Mouse (Mus musculus) CH12.LX (cell line): ENCODE results near the gene Cmtm6. TPM values are rescaled to one million over a fixed set of nuclear protein-coding genes. Genes with fewer than 3 reads are reported as not detected.
A peak's percentile ranks its signal among the peaks of the same experiment; 100 is the strongest.

Source experiments
- DNase-seq: peaks from one replicate; pipeline ENCODE4 v3.0.0-alpha.2; 2013; ENCODE audit errors: extremely low read depth
- H3K27ac ChIP-seq: 2 replicates; pipeline ENCODE4 v1.5.1; 2012; ENCODE audit warnings: low read depth, mild to moderate bottlenecking, control low read depth, moderate library complexity; ENCODE audit not compliant: insufficient read depth
- H3K27me3 ChIP-seq: replicated peaks from 2 replicates; pipeline ENCODE3; 2012; ENCODE audit warnings: inconsistent platforms
- H3K36me3 ChIP-seq, 2 experiments: replicated peaks in 1 of 2; 2 replicates each; pipeline versions ENCODE3 to v1.6.1; 2012; ENCODE audit warnings: inconsistent platforms in 1 of 2, low read length in 1 of 2, mild to moderate bottlenecking in 1 of 2, mixed read lengths in 1 of 2, moderate library complexity in 1 of 2; ENCODE audit not compliant: control insufficient read depth in 1 of 2, insufficient read depth in 1 of 2
- H3K4me1 ChIP-seq, 2 experiments: 2 replicates each; pipeline ENCODE4 v1.6.1; 2012; ENCODE audit warnings: inconsistent platforms in 1 of 2, moderate library complexity in 1 of 2; ENCODE audit not compliant: insufficient read depth in 2 of 2, control insufficient read depth in 1 of 2
- H3K4me2 ChIP-seq: 2 replicates; pipeline ENCODE4 v1.6.1; 2012; ENCODE audit warnings: low read depth, mild to moderate bottlenecking, control low read depth; ENCODE audit not compliant: poor library complexity, insufficient read depth, severe bottlenecking
- H3K4me3 ChIP-seq, 3 experiments: fragments of 150-350 bp in 1 of 3; sonication (generic) in 1 of 3; replicated peaks in 1 of 3; 2 replicates each; pipeline versions ENCODE3 to v1.5.1; 2011 to 2012; ENCODE audit warnings: low read depth in 2 of 3, low read length in 2 of 3, mild to moderate bottlenecking in 2 of 3, moderate library complexity in 2 of 3, control low read depth in 1 of 3, improper control_type of control experiment in 1 of 3, inconsistent platforms in 1 of 3, mixed read lengths in 1 of 3; ENCODE audit not compliant: poor library complexity in 1 of 3
- H3K79me2 ChIP-seq: replicated peaks from 2 replicates; pipeline ENCODE4 v1.6.1; 2012; ENCODE audit warnings: mild to moderate bottlenecking, moderate library complexity; ENCODE audit not compliant: control insufficient read depth, poor library complexity, insufficient read depth, severe bottlenecking; ENCODE audit errors: extremely low read depth
- H3K9ac ChIP-seq: 2 replicates; pipeline ENCODE4 v1.6.1; 2012; ENCODE audit warnings: low read depth, mild to moderate bottlenecking, control low read depth, moderate library complexity; ENCODE audit not compliant: insufficient read depth
- H3K9me3 ChIP-seq: replicated peaks from 2 replicates; pipeline ENCODE3; 2012; ENCODE audit warnings: low read length, inconsistent platforms, mixed read lengths
- BHLHE40 ChIP-seq: IDR thresholded peaks from 2 replicates; pipeline ENCODE4 v1.6.1; 2011; ENCODE audit warnings: mild to moderate bottlenecking, low read depth, low read length, improper control_type of control experiment
- CHD1 ChIP-seq: IDR thresholded peaks from 2 replicates; pipeline ENCODE4 v1.6.1; 2012; ENCODE audit warnings: low read depth, low read length, improper control_type of control experiment, inconsistent platforms
- CHD2 ChIP-seq: IDR thresholded peaks from 2 replicates; pipeline ENCODE4 v1.6.1; 2011; ENCODE audit warnings: low read length, improper control_type of control experiment
- CTCF ChIP-seq, 2 experiments: IDR thresholded peaks in 1 of 2; conservative IDR thresholded peaks in 1 of 2; 2 replicates each; pipeline ENCODE4 v1.5.1; 2011 to 2012; ENCODE audit warnings: low read depth in 2 of 2, low read length in 2 of 2, improper control_type of control experiment in 1 of 2, inconsistent platforms in 1 of 2, mild to moderate bottlenecking in 1 of 2, moderate library complexity in 1 of 2
- ELF1 ChIP-seq: IDR thresholded peaks from 2 replicates; pipeline ENCODE4 v1.6.1; 2014; ENCODE audit warnings: low read depth, mild to moderate bottlenecking, inconsistent platforms, low read length, improper control_type of control experiment
- EP300 ChIP-seq: IDR thresholded peaks from 2 replicates; pipeline ENCODE4 v1.6.1; 2011; ENCODE audit warnings: low read length, improper control_type of control experiment
- ETS1 ChIP-seq: conservative IDR thresholded peaks from 2 replicates; pipeline ENCODE4 v1.6.1; 2012; ENCODE audit warnings: low read depth, mild to moderate bottlenecking, inconsistent platforms, low read length, improper control_type of control experiment, moderate library complexity
- IRF4 ChIP-seq: IDR thresholded peaks from 2 replicates; pipeline ENCODE4 v1.6.1; 2014; ENCODE audit warnings: low read depth, mild to moderate bottlenecking, inconsistent platforms, low read length, improper control_type of control experiment
- KAT2A ChIP-seq: IDR thresholded peaks from 2 replicates; pipeline ENCODE4 v1.6.1; 2012; ENCODE audit warnings: low read length, improper control_type of control experiment, inconsistent platforms; ENCODE audit not compliant: insufficient replicate concordance
- MAX ChIP-seq: IDR thresholded peaks from 2 replicates; pipeline ENCODE4 v1.6.1; 2011; ENCODE audit warnings: low read length, improper control_type of control experiment
- MEF2A ChIP-seq: IDR thresholded peaks from 2 replicates; pipeline ENCODE4 v1.6.1; 2014; ENCODE audit warnings: low read depth, mild to moderate bottlenecking, inconsistent platforms, low read length, improper control_type of control experiment, borderline replicate concordance
- MXI1 ChIP-seq: IDR thresholded peaks from 2 replicates; pipeline ENCODE4 v1.6.1; 2011; ENCODE audit warnings: mild to moderate bottlenecking, low read depth, low read length, improper control_type of control experiment
- MYC ChIP-seq: IDR thresholded peaks from 2 replicates; pipeline ENCODE4 v1.6.1; 2011; ENCODE audit warnings: low read depth, mild to moderate bottlenecking, improper control_type of control experiment, low read length
- NELFE ChIP-seq: IDR thresholded peaks from 2 replicates; pipeline ENCODE4 v1.6.1; 2011; ENCODE audit warnings: low read depth, low read length, improper control_type of control experiment
- NRF1 ChIP-seq: IDR thresholded peaks from 2 replicates; pipeline ENCODE4 v1.6.1; 2014; ENCODE audit warnings: low read depth, mild to moderate bottlenecking, inconsistent platforms, low read length, improper control_type of control experiment, moderate library complexity
- POLR2A ChIP-seq: IDR thresholded peaks from 2 replicates; pipeline ENCODE4 v1.6.1; 2011; ENCODE audit warnings: low read depth, mild to moderate bottlenecking, improper control_type of control experiment, low read length
- SIN3A ChIP-seq: IDR thresholded peaks from 2 replicates; pipeline ENCODE4 v1.6.1; 2012; ENCODE audit warnings: low read length, improper control_type of control experiment, inconsistent platforms
- SMC3 ChIP-seq: IDR thresholded peaks from 2 replicates; pipeline ENCODE4 v1.6.1; 2011; ENCODE audit warnings: low read depth, low read length, improper control_type of control experiment
- TBP ChIP-seq: conservative IDR thresholded peaks from 2 replicates; pipeline ENCODE4 v1.6.1; 2011; ENCODE audit warnings: low read depth, low read length, improper control_type of control experiment
- TCF12 ChIP-seq: IDR thresholded peaks from 2 replicates; pipeline ENCODE4 v1.6.1; 2014; ENCODE audit warnings: low read depth, mild to moderate bottlenecking, inconsistent platforms, low read length, improper control_type of control experiment
- UBTF ChIP-seq: IDR thresholded peaks from 2 replicates; pipeline ENCODE4 v1.6.1; 2012; ENCODE audit warnings: low read depth, mild to moderate bottlenecking, inconsistent platforms, low read length, improper control_type of control experiment, moderate library complexity
- USF1 ChIP-seq: IDR thresholded peaks from 2 replicates; pipeline ENCODE4 v1.6.1; 2014; ENCODE audit warnings: low read depth, mild to moderate bottlenecking, inconsistent platforms, low read length, improper control_type of control experiment
- USF2 ChIP-seq: conservative IDR thresholded peaks from 2 replicates; pipeline ENCODE4 v1.6.1; 2011; ENCODE audit warnings: low read depth, low read length, improper control_type of control experiment
- ZKSCAN1 ChIP-seq: IDR thresholded peaks from 2 replicates; pipeline ENCODE4 v1.6.1; 2012; ENCODE audit warnings: low read depth, inconsistent platforms, low read length, improper control_type of control experiment, borderline replicate concordance
- ZMIZ1 ChIP-seq: IDR thresholded peaks from 2 replicates; pipeline ENCODE4 v1.6.1; 2012; ENCODE audit warnings: low read depth, mild to moderate bottlenecking, inconsistent platforms, low read length, improper control_type of control experiment
- ZNF384 ChIP-seq: IDR thresholded peaks from 2 replicates; pipeline ENCODE4 v1.6.1; 2012; ENCODE audit warnings: low read depth, low read length, improper control_type of control experiment, inconsistent platforms
- dilution Hi-C: fragments of 300-500 bp; cut with MboI; formaldehyde crosslinking; loops from 2 replicates; pipeline ENCODE4 v1.14.3; 2020; ENCODE audit warnings: low sequenced_read_pairs; ENCODE audit not compliant: extremely low pct_unique_long_range_greater_than_20kb, extremely low pct_ligation_motif_present
- in situ Hi-C: fragments of 300-500 bp; cut with MboI; formaldehyde crosslinking; loops from 3 replicates; pipeline ENCODE4 v1.14.3; 2019; ENCODE audit warnings: low sequenced_read_pairs, low pct_ligation_motif_present, low pct_unique_long_range_greater_than_20kb, mixed read lengths
- polyA plus RNA-seq: library from polyadenylated mRNA; unstranded; fragments of >175 nt; gene quantifications from 2 replicates; pipeline ENCODE4 v1.2.1, GENCODE M21; 2012; ENCODE audit warnings: low read depth; ENCODE audit not compliant: insufficient read length
- total RNA-seq, 2 experiments: library from RNA; depleted of rRNA; stranded (reverse); fragments of 300-350 nt in 1 of 2; fragments of >200 nt in 1 of 2; gene quantifications; 2 replicates each; pipeline ENCODE4 v1.2.3; 2012 to 2014

Cmtm6 gene
- total and polyA plus RNA-seq, 3 experiments: 30.1 to 39.5 (median 38.0) TPM

- Histone ChIP-seq H3K9me3 (no peaks in the 10 kb centered on the region), H3K27ac (peak overlapping the region; percentile 74), H3K27me3 (no peaks in the 10 kb centered on the region), H3K4me2 (peak overlapping the region; percentile 10), H3K4me1 (peaks cover 28 to 58% of the 10 kb centered on the region in 2 experiments), H3K4me3 (peak overlapping the region in 1 of 3 experiments; percentile 6), H3K36me3 (peaks cover 19 to 47% of the 10 kb centered on the region in 2 experiments), H3K79me2 (no peaks in the 10 kb centered on the region; the same call in 1 of the 2 replicates), H3K9ac (no peak overlapping the region)
- dilution Hi-C loops (no loop called here), in situ Hi-C loops (no loop called here)
- TF ChIP-seq BHLHE40: peak; percentile 60
- TF ChIP-seq CHD2: no peak
- peak; percentile 58 for TF ChIP-seq IRF4
- TF ChIP-seq MYC: 0 out of 2 replicates have a peak, but pooled peaks have one; percentile 14
- peak; percentile 82 for TF ChIP-seq ETS1
- TF ChIP-seq MXI1: peak; percentile 39; the same call in 1 of the 2 replicates
- no peak for TF ChIP-seq USF2
- peak; percentile 70 for TF ChIP-seq MEF2A
- no peak for TF ChIP-seq SMC3
- TF ChIP-seq EP300: peak; percentile 40; the same call in 1 of the 2 replicates
- TF ChIP-seq KAT2A: no peak
- TF ChIP-seq NELFE: no peak
- TF ChIP-seq MAX: peak; percentile 53; the same call in 1 of the 2 replicates
- no peak for TF ChIP-seq USF1
- 0 out of 2 replicates have a peak, but pooled peaks have one; percentile 58 for TF ChIP-seq TCF12
- TF ChIP-seq TBP: 0 out of 2 replicates have a peak, but pooled peaks have one; percentile 42
- TF ChIP-seq POLR2A: no peak
- TF ChIP-seq NRF1: no peak
- peak; percentile 50; the same call in 1 of the 2 replicates for TF ChIP-seq SIN3A
- TF ChIP-seq ZMIZ1: no peak
- no peak for TF ChIP-seq CHD1
- no peak for TF ChIP-seq ELF1
- DNase-seq: peak; percentile 50
Measured at GRCm38 (mm10) chr9:114760353-114760752, 29.4 kb downstream of the Cmtm6 start.

GRCm38 (mm10) chr9:114761848-114762247 lies 30.9 kb downstream of the Cmtm6 start:
- in situ Hi-C loops (no loop called here), dilution Hi-C loops (no loop called here)
- H3K4me1 ChIP-seq: peaks cover 28 to 53% of the 10 kb centered on the region in 2 experiments
- no peaks in the 10 kb centered on the region; the same call in 1 of the 2 replicates for H3K79me2 ChIP-seq
- peak overlapping the region in 1 of 3 experiments; percentile 33 for H3K4me3 ChIP-seq
- no peak for DNase-seq
- H3K36me3 ChIP-seq: peaks cover 15 to 45% of the 10 kb centered on the region in 2 experiments
- no peak overlapping the region for H3K9ac ChIP-seq
- H3K9me3 ChIP-seq: no peaks in the 10 kb centered on the region
- no peaks in the 10 kb centered on the region for H3K27me3 ChIP-seq
- H3K4me2 ChIP-seq: no peak overlapping the region
- TF ChIP-seq ELF1: no peak
- TF ChIP-seq SMC3: no peak
- TF ChIP-seq ZKSCAN1: no peak
- TF ChIP-seq CHD1: no peak
- no peak for TF ChIP-seq ZMIZ1
- no peak for TF ChIP-seq CTCF (conservative IDR thresholded peaks at IDR 0.05 in 1 of 2, IDR thresholded peaks at IDR 0.05 in 1 of 2; ENCODE audit: low read depth in 2 of 2, low read length in 2 of 2)
- no peak for TF ChIP-seq EP300
- no peak for TF ChIP-seq UBTF
- TF ChIP-seq USF2: no peak
- TF ChIP-seq NELFE: no peak
- TF ChIP-seq ZNF384: no peak
- TF ChIP-seq, all 38 proteins: peak for 0
- peak overlapping the region; percentile 11; the same call in 1 of the 2 replicates for H3K27ac ChIP-seq
